Mouse (Mus musculus) thymus, adult 2 months (tissue): ENCODE measurements around the gene Scamp2. TPM values are rescaled to one million over a fixed set of nuclear protein-coding genes. Genes with fewer than 3 reads are reported as not detected.

Experiments used
- DNase-seq: peaks from one replicate; pipeline ENCODE4 v3.0.0; 2021
- H3K27ac ChIP-seq: fragments of 200-500 bp; 2 replicates; pipeline ENCODE4 v1.5.1; 2012; ENCODE audit warnings: low read length, control low read depth; ENCODE audit not compliant: control insufficient read depth, insufficient read depth
- H3K27me3 ChIP-seq: fragments of 200-500 bp; 2 replicates; pipeline ENCODE4 v1.6.1; 2012; ENCODE audit warnings: mild to moderate bottlenecking, low read length, moderate library complexity, mixed read lengths; ENCODE audit not compliant: control insufficient read depth, insufficient read depth
- H3K36me3 ChIP-seq: fragments of 200-500 bp; 2 replicates; pipeline ENCODE4 v1.6.1; 2012; ENCODE audit warnings: mild to moderate bottlenecking, low read length, moderate library complexity; ENCODE audit not compliant: control insufficient read depth, insufficient read depth
- H3K4me1 ChIP-seq: fragments of 200-500 bp; replicated peaks from 2 replicates; pipeline ENCODE4 v1.6.1; 2012; ENCODE audit warnings: low read length; ENCODE audit not compliant: control insufficient read depth, insufficient read depth
- H3K4me3 ChIP-seq: fragments of 200-500 bp; 2 replicates; pipeline ENCODE4 v1.5.1; 2012; ENCODE audit warnings: mild to moderate bottlenecking, low read length, control low read depth, moderate library complexity; ENCODE audit not compliant: control insufficient read depth, insufficient read depth
- CTCF ChIP-seq: fragments of 200-500 bp; IDR thresholded peaks from 2 replicates; pipeline ENCODE4 v1.5.1; 2012; ENCODE audit warnings: mild to moderate bottlenecking, control low read depth, low read length, moderate library complexity, borderline replicate concordance; ENCODE audit not compliant: control insufficient read depth, poor library complexity, insufficient read depth; ENCODE audit errors: extremely low read depth
- POLR2A ChIP-seq: fragments of 200-500 bp; IDR thresholded peaks from 2 replicates; pipeline ENCODE4 v1.6.1; 2012; ENCODE audit warnings: mild to moderate bottlenecking, low read length, control low read depth, moderate library complexity; ENCODE audit not compliant: control insufficient read depth, poor library complexity, insufficient read depth; ENCODE audit errors: extremely low read depth
- WGBS: fragments of 180-500 bp; shearing (Covaris S2); methylation state at CpG from one replicate; pipeline ENCODE4 v1.1.7; 2018; 5-methylcytosine and 5-hydroxymethylcytosine counted together
- polyA plus RNA-seq: library from polyadenylated mRNA; depleted of rRNA; stranded (reverse); fragments of >200 nt; gene quantifications from 2 replicates; pipeline ENCODE4 v1.2.3, GENCODE M21; 2012; rRNA removed

Gene Scamp2
- 117 and 134 TPM in 2 replicates for polyA plus RNA-seq

- peak within 1 kb of the TSS; percentile 75 for H3K4me3 ChIP-seq
- under 1% methylated on average over 37 of the region's 37 CpGs for WGBS
- TF ChIP-seq CTCF (peak; percentile 21; the same call in 1 of the 2 replicates), POLR2A (no peak)
- no peaks in the 10 kb centered on the region for H3K36me3 ChIP-seq
- DNase-seq = peak; percentile 90
- peak within 1 kb of the TSS; percentile 25; the same call in 1 of the 2 replicates for H3K27ac ChIP-seq
- H3K4me1 ChIP-seq = peaks cover 29% of the 10 kb centered on the region
- H3K27me3 ChIP-seq = no peaks in the 10 kb centered on the region
These were observed at the start of gene Scamp2 for GRCm38 (mm10) chr9:57560861-57561710. Gene Scamp2 (plus strand): TSS chr9:57560943.

- TF ChIP-seq CTCF = no peak
- no peak for TF ChIP-seq POLR2A
- no peaks in the 10 kb centered on the region for H3K36me3 ChIP-seq
- WGBS = 13% methylated on average over 3 of the region's 3 CpGs
- peak; percentile 68 for DNase-seq
- H3K27me3 ChIP-seq = no peaks in the 10 kb centered on the region
- peaks cover 4% of the 10 kb centered on the region for H3K4me1 ChIP-seq
- no peak overlapping the region for H3K27ac ChIP-seq
- no peak overlapping the region for H3K4me3 ChIP-seq
These were observed 43.6 kb upstream of the Scamp2 start for GRCm38 (mm10) chr9:57517113-57517512.

GRCm38 (mm10) chr9:57520375-57521055 is 40.2 kb upstream of the Scamp2 start:
- peak overlapping the region; percentile 80 for H3K4me3 ChIP-seq

GRCm38 (mm10) chr9:57521056-57521911 is 39.5 kb upstream of the Scamp2 start, which contains the start of gene Cox5a:
Gene Cox5a (plus strand): TSS chr9:57521274.
- peak; percentile 89 for DNase-seq

More at GRCm38 (mm10) chr9:57520375-57521055, 40.2 kb upstream of the Scamp2 start:
- TF ChIP-seq POLR2A = no peak
- TF ChIP-seq CTCF = no peak
- Histone ChIP-seq H3K4me1 (peaks cover 11% of the 10 kb centered on the region), H3K27me3 (no peaks in the 10 kb centered on the region), H3K27ac (no peak overlapping the region), H3K36me3 (no peaks in the 10 kb centered on the region)
- 36% methylated on average over 16 of the region's 16 CpGs for WGBS
- DNase-seq = no peak

GRCm38 (mm10) chr9:57522114-57522860 is 38.5 kb upstream of the Scamp2 start:
- TF ChIP-seq CTCF = no peak
- no peak for TF ChIP-seq POLR2A
- no peak for DNase-seq
- H3K36me3 ChIP-seq = no peaks in the 10 kb centered on the region
- no peak overlapping the region for H3K27ac ChIP-seq
- WGBS = 31% methylated on average over 7 of the region's 7 CpGs
- peaks cover 9% of the 10 kb centered on the region for H3K4me1 ChIP-seq
- H3K4me3 ChIP-seq = peak overlapping the region; percentile 28; the same call in 1 of the 2 replicates
- H3K27me3 ChIP-seq = no peaks in the 10 kb centered on the region

More at GRCm38 (mm10) chr9:57521056-57521911, 39.5 kb upstream of the Scamp2 start, which contains the start of gene Cox5a:
- H3K4me1 ChIP-seq = peaks cover 11% of the 10 kb centered on the region
- H3K36me3 ChIP-seq = no peaks in the 10 kb centered on the region
- no peak for TF ChIP-seq CTCF
- TF ChIP-seq POLR2A = peak; percentile 88
- peak within 1 kb of the TSS; percentile 80 for H3K4me3 ChIP-seq
- WGBS = under 1% methylated on average over 95 of the region's 95 CpGs
- H3K27me3 ChIP-seq = no peaks in the 10 kb centered on the region
- H3K27ac ChIP-seq = no peak within 1 kb of the TSS

GRCm38 (mm10) chr9:57522861-57523246 is 37.9 kb upstream of the Scamp2 start:
- no peak overlapping the region for H3K4me3 ChIP-seq
- WGBS = 85% methylated on average over 4 of the region's 4 CpGs
- peaks cover 9% of the 10 kb centered on the region for H3K4me1 ChIP-seq
- no peaks in the 10 kb centered on the region for H3K36me3 ChIP-seq
- DNase-seq = no peak
- H3K27ac ChIP-seq = no peak overlapping the region
- TF ChIP-seq CTCF = no peak
- TF ChIP-seq POLR2A = no peak
- no peaks in the 10 kb centered on the region for H3K27me3 ChIP-seq
